Mouse (Mus musculus) ES-E14 (cell line): ENCODE data around the gene Nxph3. TPM values are rescaled to one million over a fixed set of nuclear protein-coding genes. Genes with fewer than 3 reads are reported as not detected.
A peak's percentile ranks its signal among the peaks of the same experiment; 100 is the strongest.

Source experiments
- DNase-seq: peaks from one replicate; pipeline ENCODE4 v3.0.0-alpha.2; 2013; ENCODE audit warnings: low read depth, low spot score
- H3K27ac ChIP-seq: 2 replicates; pipeline ENCODE4 v1.5.1; 2012; ENCODE audit warnings: low read depth, mild to moderate bottlenecking, low read length, moderate library complexity, mixed read lengths; ENCODE audit not compliant: poor library complexity, insufficient read depth, severe bottlenecking
- H3K36me3 ChIP-seq: 2 replicates; pipeline ENCODE4 v1.6.1; 2012; ENCODE audit warnings: mild to moderate bottlenecking, low read length, moderate library complexity, mixed read lengths; ENCODE audit not compliant: control insufficient read depth, poor library complexity, insufficient read depth, severe bottlenecking
- H3K4me1 ChIP-seq, 2 experiments: fragments of 150-350 bp in 1 of 2; sonication (generic) in 1 of 2; 2 replicates each; pipeline ENCODE4 v1.6.1; 2012; ENCODE audit warnings: low read length in 2 of 2, mild to moderate bottlenecking in 1 of 2, mixed read lengths in 1 of 2; ENCODE audit not compliant: control insufficient read depth in 2 of 2, insufficient read depth in 2 of 2, poor library complexity in 1 of 2
- H3K4me3 ChIP-seq, 2 experiments: fragments of 150-350 bp in 1 of 2; sonication (generic) in 1 of 2; 2 replicates each; pipeline ENCODE4 v1.5.1; 2012; ENCODE audit warnings: low read length in 2 of 2, low read depth in 1 of 2, mild to moderate bottlenecking in 1 of 2, mixed read lengths in 1 of 2; ENCODE audit not compliant: insufficient read depth in 1 of 2, poor library complexity in 1 of 2, severe bottlenecking in 1 of 2
- H3K9ac ChIP-seq: 2 replicates; pipeline ENCODE4 v1.6.1; 2012; ENCODE audit warnings: low read depth, mild to moderate bottlenecking, low read length, mixed read lengths; ENCODE audit not compliant: poor library complexity, insufficient read depth, severe bottlenecking
- H3K9me3 ChIP-seq: fragments of 150-350 bp; sonication (generic); 2 replicates; pipeline ENCODE4 v1.6.1; 2012; ENCODE audit warnings: low read depth, mild to moderate bottlenecking, low read length; ENCODE audit not compliant: control insufficient read depth, insufficient read depth
- CHD2 ChIP-seq: IDR thresholded peaks from 2 replicates; pipeline ENCODE4 v1.6.1; 2014; ENCODE audit warnings: mild to moderate bottlenecking, low read depth, low read length, inconsistent platforms
- HCFC1 ChIP-seq: IDR thresholded peaks from 2 replicates; pipeline ENCODE4 v1.6.1; 2012; ENCODE audit warnings: low read length, inconsistent platforms, borderline replicate concordance; ENCODE audit not compliant: insufficient read depth
- MAFK ChIP-seq: IDR thresholded peaks from 2 replicates; pipeline ENCODE4 v1.6.1; 2014; ENCODE audit warnings: mild to moderate bottlenecking, low read depth, low read length, inconsistent platforms; ENCODE audit not compliant: insufficient read depth
- ZC3H11A ChIP-seq: IDR thresholded peaks from 2 replicates; pipeline ENCODE4 v1.6.1; 2012; ENCODE audit warnings: low read depth, mild to moderate bottlenecking, inconsistent platforms, low read length, borderline replicate concordance
- ZNF384 ChIP-seq: IDR thresholded peaks from 2 replicates; pipeline ENCODE4 v1.6.1; 2012; ENCODE audit warnings: low read depth, low read length, inconsistent platforms
- in situ Hi-C, 2 experiments: fragments of 600-800 bp; cut with MboI; formaldehyde crosslinking; loops; one replicate each; pipeline ENCODE4 v1.15.1; 2025; ENCODE audit warnings: low sequenced_read_pairs in 2 of 2, inconsistent platforms in 1 of 2; ENCODE audit not compliant: unreplicated experiment in 2 of 2
- total RNA-seq: library from RNA; depleted of rRNA; stranded (reverse); fragments of 300-350 nt; gene quantifications from 2 replicates; pipeline ENCODE4 v1.2.3, GENCODE M21; 2012

Nxph3 gene
- total RNA-seq, 1 experiment: 2.4 TPM

DNA sequence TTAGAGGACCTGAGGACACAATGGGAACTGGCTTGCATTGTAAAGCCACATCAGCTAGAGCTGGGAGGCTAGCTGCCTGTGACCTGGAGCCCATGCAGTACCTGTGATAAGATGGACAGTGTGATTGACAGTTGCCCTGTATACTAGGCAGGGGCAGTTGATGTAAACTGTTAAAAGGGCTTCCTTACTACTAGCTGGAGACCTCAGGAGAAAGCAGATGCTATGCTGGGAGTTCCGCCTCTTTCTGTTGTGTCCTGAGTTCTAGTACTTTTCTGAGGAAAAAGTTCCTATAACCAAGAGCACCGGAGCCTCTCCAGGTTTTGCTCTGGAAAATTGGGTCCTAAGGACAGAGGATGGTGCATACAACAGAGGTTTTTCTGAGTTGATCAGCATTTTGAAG is 27.1 kb downstream of the Nxph3 start:
- TF ChIP-seq CHD2 (no peak), HCFC1 (no peak), ZC3H11A (no peak), ZNF384 (no peak), MAFK (no peak)
- Histone ChIP-seq H3K4me3 (no peak overlapping the region), H3K27ac (no peak overlapping the region), H3K4me1 (no peaks in the 10 kb centered on the region; a peak in 1 of 4 replicates), H3K9me3 (no peaks in the 10 kb centered on the region), H3K9ac (no peak overlapping the region), H3K36me3 (peaks cover 16% of the 10 kb centered on the region)
- in situ Hi-C loops: no loop called here
- no peak for DNase-seq

DNA sequence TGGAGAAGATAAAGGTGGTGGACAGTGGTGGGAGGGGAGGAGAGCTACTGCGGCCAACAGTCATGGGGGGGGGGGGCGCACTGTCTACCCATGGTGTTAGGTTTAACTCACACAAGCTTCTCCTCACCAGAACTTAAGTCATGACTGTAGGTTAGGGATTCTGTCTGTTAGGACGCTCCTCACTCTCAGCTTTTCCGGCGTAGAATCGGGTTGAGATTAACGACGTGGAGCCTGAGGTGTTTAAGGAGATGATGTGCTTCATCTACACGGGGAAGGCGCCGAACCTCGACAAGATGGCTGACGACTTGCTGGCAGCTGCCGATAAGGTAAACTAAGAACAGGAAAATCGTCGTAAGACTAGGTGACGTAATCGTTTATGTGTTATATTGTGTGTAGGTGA is 28.7 kb downstream of the Nxph3 start:
- no peak for DNase-seq
- no peaks in the 10 kb centered on the region; a peak in 1 of 4 replicates for H3K4me1 ChIP-seq
- TF ChIP-seq MAFK (no peak), ZNF384 (no peak), HCFC1 (no peak), CHD2 (no peak), ZC3H11A (no peak)

DNA sequence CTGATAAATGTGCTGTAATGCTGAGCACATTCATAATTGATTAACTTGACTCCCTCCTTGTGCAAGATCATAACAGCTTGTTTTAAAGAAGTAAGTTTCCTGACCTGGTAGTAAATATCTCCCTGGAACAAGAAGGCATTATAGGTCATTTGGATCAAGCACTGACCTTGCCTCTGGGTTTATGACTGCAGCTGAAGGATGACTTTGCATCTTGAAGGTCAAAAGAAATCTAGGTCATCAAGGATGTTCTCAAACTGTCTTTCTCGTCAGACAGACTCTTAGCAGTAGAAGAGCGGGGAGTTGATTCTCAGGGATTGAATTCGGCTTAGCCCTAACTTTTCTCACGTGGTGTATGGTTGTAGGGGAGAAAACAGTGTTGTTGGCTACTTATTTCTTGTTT is 33.7 kb downstream of the Nxph3 start:
- Histone ChIP-seq H3K27ac (no peak overlapping the region), H3K36me3 (peaks cover 7% of the 10 kb centered on the region), H3K9me3 (no peaks in the 10 kb centered on the region), H3K4me1 (no peaks in the 10 kb centered on the region), H3K9ac (no peak overlapping the region), H3K4me3 (no peak overlapping the region)
- in situ Hi-C loops: no loop called here
- no peak for TF ChIP-seq ZNF384
- TF ChIP-seq CHD2: no peak
- TF ChIP-seq HCFC1: no peak
- no peak for TF ChIP-seq MAFK
- TF ChIP-seq ZC3H11A: no peak
- DNase-seq: no peak

More for the DNA sequence above, 28.7 kb downstream of the Nxph3 start:
- Histone ChIP-seq H3K9me3 (no peaks in the 10 kb centered on the region), H3K4me3 (no peak overlapping the region), H3K36me3 (peaks cover 13% of the 10 kb centered on the region), H3K27ac (no peak overlapping the region; the same call in 1 of the 2 replicates), H3K9ac (no peak overlapping the region)
- in situ Hi-C loops: no loop called here

DNA sequence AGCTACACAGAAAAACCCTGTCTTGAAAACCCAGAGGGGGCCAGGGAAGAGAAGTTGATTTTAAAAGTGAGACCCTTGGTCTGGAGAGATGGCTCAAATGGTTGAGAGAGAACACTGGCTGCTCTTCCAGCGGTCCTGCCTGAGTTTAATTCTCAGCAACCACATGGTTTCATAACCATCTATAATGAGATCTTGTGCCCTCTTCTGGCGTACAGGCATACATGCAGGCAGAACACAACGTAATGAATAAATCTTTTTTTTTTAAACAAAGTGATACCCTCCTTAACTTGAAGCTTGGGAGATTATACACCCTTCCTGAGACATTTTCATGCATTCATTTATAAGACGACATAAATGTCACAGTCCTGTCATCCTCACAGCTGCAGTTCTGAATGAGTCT is 34.9 kb downstream of the Nxph3 start:
- Histone ChIP-seq H3K9me3 (no peaks in the 10 kb centered on the region), H3K27ac (no peak overlapping the region), H3K9ac (no peak overlapping the region), H3K4me1 (no peaks in the 10 kb centered on the region), H3K36me3 (peaks cover 2% of the 10 kb centered on the region; the same call in 1 of the 2 replicates), H3K4me3 (no peak overlapping the region)
- TF ChIP-seq ZNF384: 0 out of 2 replicates have a peak, but pooled peaks have one; percentile 26
- TF ChIP-seq HCFC1: no peak
- DNase-seq: no peak
- in situ Hi-C loops: no loop called here

DNA sequence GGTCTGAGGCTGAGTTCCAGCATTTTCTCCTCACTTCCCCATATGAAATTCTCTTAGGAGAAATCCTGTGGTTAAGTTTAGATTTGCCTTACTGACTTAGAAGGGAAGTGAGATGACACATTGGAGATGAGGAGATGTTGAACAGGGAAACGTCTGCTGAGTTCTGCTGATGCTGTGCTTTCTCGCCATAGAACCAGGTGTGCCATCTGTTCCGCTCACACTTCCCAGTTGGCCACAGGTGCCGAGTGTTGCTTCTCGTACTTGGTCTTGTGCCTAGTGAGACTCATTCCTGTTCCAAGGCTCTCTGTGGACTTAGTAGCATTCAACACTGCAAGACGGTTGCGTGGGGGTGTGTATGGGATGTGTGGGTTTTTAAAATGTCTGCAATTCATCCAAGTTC is 38.0 kb downstream of the Nxph3 start:
- no peak for DNase-seq
- H3K36me3 ChIP-seq: peaks cover 2% of the 10 kb centered on the region; the same call in 1 of the 2 replicates
- no peaks in the 10 kb centered on the region for H3K4me1 ChIP-seq
- H3K4me3 ChIP-seq: no peak overlapping the region
- no peak for TF ChIP-seq ZC3H11A
- no peak for TF ChIP-seq HCFC1
- no peak for TF ChIP-seq CHD2
- no peak for TF ChIP-seq ZNF384
- TF ChIP-seq MAFK: no peak
- no peak overlapping the region for H3K27ac ChIP-seq
- no peak overlapping the region for H3K9ac ChIP-seq
- no peaks in the 10 kb centered on the region for H3K9me3 ChIP-seq
- in situ Hi-C loops: no loop called here
